Mouse (Mus musculus): ENCODE results near the gene Fam47e.

GRCm38 (mm10) chr5:92555905-92556304, 1.0 kb downstream of the Fam47e start:
- no peak for TF ChIP-seq CTCF (IDR thresholded peaks at IDR 0.05; ENCODE audit: low read depth)
- no peak for TF ChIP-seq EP300 (optimal IDR thresholded peaks at IDR 0.05)

Data from stomach, postnatal 0 days (tissue).